In the genomic region with DNA sequence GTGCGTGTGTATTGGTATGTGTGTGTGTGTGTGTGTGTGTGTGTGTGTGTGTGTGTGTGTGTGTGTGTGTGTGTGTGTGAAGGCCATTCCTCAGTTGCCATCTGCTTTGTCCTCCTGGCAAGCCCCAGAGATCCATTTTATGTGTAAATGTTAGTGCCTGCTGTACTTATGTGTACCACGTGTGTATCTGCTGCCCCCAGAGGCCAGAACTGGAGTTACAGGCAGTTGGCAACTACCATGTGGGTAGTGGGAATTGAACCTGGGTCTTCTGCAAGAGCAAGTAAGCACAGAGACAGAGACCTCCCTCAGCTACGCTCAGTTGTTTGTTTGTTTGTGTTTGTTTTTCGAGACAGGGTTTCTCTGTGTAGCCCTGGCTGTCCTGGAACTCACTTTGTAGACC, we compare ENCODE assay signal across 9 mouse cellular contexts. TPM values are rescaled to one million over a fixed set of nuclear protein-coding genes. Genes with fewer than 3 reads are reported as not detected.
DNase-seq lines count a peak whose midpoint lies in the region; ATAC-seq and TF ChIP-seq lines count a peak whose summit lies in the region.
"Had no signal": no experiment of that assay in that cellular context is flagged by ENCODE, and none has a peak within 500 bp of the region (broad histone marks: within the 10 kb centered on the region; RNA-seq: fewer than 3 reads in every experiment).

No protein-coding gene starts in this region.

- H3K4me1 ChIP-seq in intestine, postnatal 0 days (replicated peaks; ENCODE audit: control insufficient read depth, insufficient read depth, low read length): no peaks in the 10 kb centered on the region
- H3K4me1 ChIP-seq in intestine, embryonic 16.5 days (ENCODE audit: control insufficient read depth, insufficient read depth, low read length): peaks cover 6% of the 10 kb centered on the region
- H3K4me1 ChIP-seq in G1E (ENCODE audit: insufficient read depth, low read depth, low read length): no peaks in the 10 kb centered on the region; the same call in 1 of the 2 replicates
- H3K4me1 ChIP-seq in limb, embryonic 10.5 days: peaks cover 38% of the 10 kb centered on the region
- H3K4me1 ChIP-seq: neural tube, embryonic 12.5 days had no signal

- no peak overlapping the region for H3K4me3 ChIP-seq in intestine, postnatal 0 days (ENCODE audit: low read depth, low read length)
- no peak overlapping the region for H3K4me3 ChIP-seq in intestine, embryonic 16.5 days (ENCODE audit: low read length)
- H3K4me3 ChIP-seq in G1E (ENCODE audit: low read depth, low read length): no peak overlapping the region
- H3K4me3 ChIP-seq in limb, embryonic 10.5 days: no peak overlapping the region
- H3K4me3 ChIP-seq: neural tube, embryonic 12.5 days had no signal

- 59% methylated on average over 4 of the region's 4 CpGs for WGBS in intestine, postnatal 0 days
- 55% methylated on average over 4 of the region's 4 CpGs for WGBS in intestine, embryonic 16.5 days
- WGBS in limb, embryonic 10.5 days: 58% methylated on average over 4 of the region's 4 CpGs

- no peak overlapping the region for H3K4me2 ChIP-seq in intestine, postnatal 0 days (replicated peaks; ENCODE audit: low read depth)
- no peak overlapping the region for H3K4me2 ChIP-seq in intestine, embryonic 16.5 days (ENCODE audit: low read depth, low read length)
- H3K4me2 ChIP-seq: neural tube, embryonic 12.5 days had no signal

- H3K27me3 ChIP-seq in intestine, postnatal 0 days (replicated peaks; ENCODE audit: control insufficient read depth, insufficient read depth, low read length): no peaks in the 10 kb centered on the region
- no peaks in the 10 kb centered on the region for H3K27me3 ChIP-seq in intestine, embryonic 16.5 days (replicated peaks; ENCODE audit: control insufficient read depth, insufficient read depth, low read length)
- H3K27me3 ChIP-seq in G1E (ENCODE audit: insufficient read depth, low read length): peaks cover 26% of the 10 kb centered on the region
- no peaks in the 10 kb centered on the region for H3K27me3 ChIP-seq in limb, embryonic 10.5 days (ENCODE audit: low read depth, poor library complexity, severe bottlenecking)
- H3K27me3 ChIP-seq: neural tube, embryonic 12.5 days had no signal

- H3K9me3 ChIP-seq in intestine, postnatal 0 days (ENCODE audit: control insufficient read depth): no peaks in the 10 kb centered on the region
- H3K9me3 ChIP-seq in intestine, embryonic 16.5 days (ENCODE audit: control insufficient read depth, low read length): no peaks in the 10 kb centered on the region
- H3K9me3 ChIP-seq in G1E (replicated peaks): no peaks in the 10 kb centered on the region
- no peaks in the 10 kb centered on the region for H3K9me3 ChIP-seq in limb, embryonic 10.5 days (replicated peaks)
- H3K9me3 ChIP-seq: neural tube, embryonic 12.5 days had no signal

- H3K27ac ChIP-seq in intestine, postnatal 0 days (ENCODE audit: low read depth, low read length): no peak overlapping the region
- no peak overlapping the region for H3K27ac ChIP-seq in intestine, embryonic 16.5 days (ENCODE audit: low read length)
- no peak overlapping the region for H3K27ac ChIP-seq in limb, embryonic 10.5 days
- H3K27ac ChIP-seq: neural tube, embryonic 12.5 days had no signal

- no peak overlapping the region for H3K9ac ChIP-seq in intestine, postnatal 0 days (ENCODE audit: low read depth, low read length)
- no peak overlapping the region for H3K9ac ChIP-seq in intestine, embryonic 16.5 days (ENCODE audit: low read depth, low read length)
- H3K9ac ChIP-seq: neural tube, embryonic 12.5 days had no signal

- TF ChIP-seq CTCF in intestine, postnatal 0 days (IDR thresholded peaks at IDR 0.05; ENCODE audit: low read depth): peak; percentile 88
- TF ChIP-seq CTCF in G1E (IDR thresholded peaks at IDR 0.05; ENCODE audit: low read depth, low read length): peak; percentile 81

- no peak for DNase-seq in G1E (ENCODE audit: low spot score)
- DNase-seq in cerebellum, adult 18-20 months: peak; percentile 47 to 51
- peak; percentile 52 to 56 for DNase-seq in heart, adult 9 months (ENCODE audit: low spot score in 2 of 2)
- peak; percentile 66 for DNase-seq in limb, embryonic 10.5 days (ENCODE audit: low spot score)
- DNase-seq in right cerebral cortex, adult 2 months (ENCODE audit: low spot score in 2 of 2): peak; percentile 46 to 51
- DNase-seq in yolk sac, embryonic 10.5 days (ENCODE audit: low spot score): no peak

- no peaks in the 10 kb centered on the region for H3K36me3 ChIP-seq in intestine, postnatal 0 days (ENCODE audit: control insufficient read depth, insufficient read depth)
- H3K36me3 ChIP-seq in intestine, embryonic 16.5 days (ENCODE audit: control insufficient read depth, insufficient read depth, low read length): no peaks in the 10 kb centered on the region
- no peaks in the 10 kb centered on the region for H3K36me3 ChIP-seq in G1E (replicated peaks)
- 0 out of 2 replicates have a peak, but pooled peaks cover under 1% of the 10 kb centered on the region for H3K36me3 ChIP-seq in limb, embryonic 10.5 days
- H3K36me3 ChIP-seq: neural tube, embryonic 12.5 days had no signal

- no peak for ATAC-seq in intestine, postnatal 0 days
- ATAC-seq in intestine, embryonic 16.5 days: no peak
- no peak for ATAC-seq in G1E (ENCODE audit: extremely low read depth, insufficient number of reproducible peaks, low FRiP score, poor library complexity, severe bottlenecking)

RNA-seq across cellular contexts. Expression of a gene that starts 31.2 kb away (rescaled TPM):
- polyA plus RNA-seq in intestine, postnatal 0 days (2015; fragmentation: Nextera tagmentation; extraction: Ambion mirVana): 12.6 and 12.9 TPM in 2 replicates
- 29.9 and 31.2 TPM in 2 replicates for polyA plus RNA-seq in intestine, embryonic 16.5 days (2015; fragmentation: Nextera tagmentation; extraction: Ambion mirVana)
- not detected in 2 replicates for total RNA-seq in G1E (2014; fragmentation: Nextera tagmentation)
- total RNA-seq in G1E (2017): under 0.01 and 0.05 TPM in 2 replicates
- polyA plus RNA-seq in G1E (2012): 0.07 TPM in 2 replicates
- 66.3 and 81.0 TPM in 2 replicates for polyA plus RNA-seq in limb, embryonic 10.5 days (2016; fragmentation: Nextera tagmentation; extraction: Ambion mirVana)

RNA-seq across cellular contexts. Expression of a gene that starts 47.8 kb away (rescaled TPM):
- polyA plus RNA-seq in intestine, postnatal 0 days (2015; fragmentation: Nextera tagmentation; extraction: Ambion mirVana): 11.8 and 13.4 TPM in 2 replicates
- 14.7 and 15.7 TPM in 2 replicates for polyA plus RNA-seq in intestine, embryonic 16.5 days (2015; fragmentation: Nextera tagmentation; extraction: Ambion mirVana)
- total RNA-seq in G1E (2014; fragmentation: Nextera tagmentation) (5.9 and 8.1 TPM in 2 replicates), G1E (2017) (2.3 and 3.1 TPM in 2 replicates)
- polyA plus RNA-seq in G1E (2012): 4.1 and 5.3 TPM in 2 replicates
- 10.4 and 10.6 TPM in 2 replicates for polyA plus RNA-seq in limb, embryonic 10.5 days (2016; fragmentation: Nextera tagmentation; extraction: Ambion mirVana)

Comparison
In these comparisons a context has a peak if more than half of its experiments do, and no peak if none do; other contexts are left out.
1. DNase-seq: peak in cerebellum, adult 18-20 months (2 of 2), heart, adult 9 months (2 of 2), limb, embryonic 10.5 days (single experiment) and right cerebral cortex, adult 2 months (2 of 2); none in G1E (single experiment) and yolk sac, embryonic 10.5 days (single experiment).
2. RNA of a gene that starts 31.2 kb away (polyA plus RNA-seq): 66.3 to 81.0 TPM in limb, embryonic 10.5 days, 29.9 to 31.2 TPM in intestine, embryonic 16.5 days and 12.6 to 12.9 TPM in intestine, postnatal 0 days; 0.07 TPM in G1E; every median in the first group is over 10 times any median in the second.